Mouse (Mus musculus): ENCODE data around the gene Iqsec3. TPM values are rescaled to one million over a fixed set of nuclear protein-coding genes. Genes with fewer than 3 reads are reported as not detected.

The Iqsec3 gene
- polyA plus RNA-seq, 1 experiment: 0.33 TPM

- DNase-seq (ENCODE audit: low read depth, low spot score): no peak
- 75% methylated on average over 9 of the region's 9 CpGs for WGBS
Measured at GRCm38 (mm10) chr6:121328417-121328884, 145.0 kb downstream of the Iqsec3 start.

GRCm38 (mm10) chr6:121326486-121327069 is 146.9 kb downstream of the Iqsec3 start:
- DNase-seq (ENCODE audit: low read depth, low spot score): no peak
- WGBS: 45% methylated on average over 10 of the region's 10 CpGs

- no peak for DNase-seq (ENCODE audit: low read depth, low spot score)
- WGBS: 55% methylated on average over 9 of the region's 9 CpGs
Measured at GRCm38 (mm10) chr6:121325740-121326139, 147.7 kb downstream of the Iqsec3 start.

- no peak for DNase-seq (ENCODE audit: low read depth, low spot score)
- 88% methylated on average over 3 of the region's 3 CpGs for WGBS
Measured at GRCm38 (mm10) chr6:121325298-121325697, 148.2 kb downstream of the Iqsec3 start.

Other genes with a start within 250 kb of the Iqsec3 start
- gene Usp18, start 227.8 kb downstream of the Iqsec3 start, polyA plus RNA-seq (2012; rRNA removed): 4.7 and 17.0 TPM in 2 replicates
- 0.64 and 0.73 TPM in 2 replicates for gene Slc6a13, start 173.5 kb downstream of the Iqsec3 start, polyA plus RNA-seq (2012; rRNA removed)
- 0.26 and 0.37 TPM in 2 replicates for gene Slc6a12, start 130.6 kb downstream of the Iqsec3 start, polyA plus RNA-seq (2012; rRNA removed)
- 0.08 and 0.11 TPM in 2 replicates for gene A2m, start 161.7 kb upstream of the Iqsec3 start, polyA plus RNA-seq (2012; rRNA removed)

Measured in large intestine, adult 2 months (tissue).